Mouse (Mus musculus) B cell, adult (primary cell): ENCODE results near the gene Agfg2. TPM values are rescaled to one million over a fixed set of nuclear protein-coding genes. Genes with fewer than 3 reads are reported as not detected.

ENCODE experiments used
- total RNA-seq: library from RNA; stranded (reverse); gene quantifications from 4 replicates; pipeline ENCODE4 v1.2.4, GENCODE M21; 2023; ENCODE audit not compliant: inconsistent age

Agfg2 gene
- 17.4 to 20.9 TPM (median 18.1 TPM) in 4 replicates for total RNA-seq

GRCm38 (mm10) chr5:137684294-137685123, at the start of gene Agfg2:
Gene Agfg2, minus strand, starts transcription at chr5:137684726.

GRCm38 (mm10) chr5:137645652-137646091, 38.9 kb downstream of the Agfg2 start, which contains the start of gene Irs3:
Gene Irs3, minus strand, starts transcription at chr5:137645714.

DNA sequence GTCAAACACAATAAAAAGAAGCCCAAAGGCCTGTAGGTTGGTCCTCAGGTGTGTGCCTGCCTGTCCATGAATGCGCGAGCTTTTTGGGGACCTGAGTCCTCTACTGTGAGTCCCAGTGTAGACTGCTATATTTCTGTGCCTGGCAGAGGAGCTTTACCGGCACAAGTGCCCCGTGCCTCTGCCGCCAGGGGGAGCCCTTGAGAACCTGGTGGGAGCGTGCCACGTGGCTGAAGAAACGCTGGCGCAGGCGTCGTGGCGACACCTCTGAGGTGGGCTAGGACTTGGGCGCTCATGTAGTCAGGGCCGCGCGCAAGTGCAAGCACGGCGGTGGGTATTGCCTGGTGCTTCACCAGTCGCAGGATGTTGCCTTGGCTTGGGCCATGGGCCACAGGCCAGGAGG, 43.5 kb downstream of the Agfg2 start, which contains the start of gene Sap25:
Sap25 (plus strand) TSS at position 281 of the 400 bp plus-strand sequence.

DNA sequence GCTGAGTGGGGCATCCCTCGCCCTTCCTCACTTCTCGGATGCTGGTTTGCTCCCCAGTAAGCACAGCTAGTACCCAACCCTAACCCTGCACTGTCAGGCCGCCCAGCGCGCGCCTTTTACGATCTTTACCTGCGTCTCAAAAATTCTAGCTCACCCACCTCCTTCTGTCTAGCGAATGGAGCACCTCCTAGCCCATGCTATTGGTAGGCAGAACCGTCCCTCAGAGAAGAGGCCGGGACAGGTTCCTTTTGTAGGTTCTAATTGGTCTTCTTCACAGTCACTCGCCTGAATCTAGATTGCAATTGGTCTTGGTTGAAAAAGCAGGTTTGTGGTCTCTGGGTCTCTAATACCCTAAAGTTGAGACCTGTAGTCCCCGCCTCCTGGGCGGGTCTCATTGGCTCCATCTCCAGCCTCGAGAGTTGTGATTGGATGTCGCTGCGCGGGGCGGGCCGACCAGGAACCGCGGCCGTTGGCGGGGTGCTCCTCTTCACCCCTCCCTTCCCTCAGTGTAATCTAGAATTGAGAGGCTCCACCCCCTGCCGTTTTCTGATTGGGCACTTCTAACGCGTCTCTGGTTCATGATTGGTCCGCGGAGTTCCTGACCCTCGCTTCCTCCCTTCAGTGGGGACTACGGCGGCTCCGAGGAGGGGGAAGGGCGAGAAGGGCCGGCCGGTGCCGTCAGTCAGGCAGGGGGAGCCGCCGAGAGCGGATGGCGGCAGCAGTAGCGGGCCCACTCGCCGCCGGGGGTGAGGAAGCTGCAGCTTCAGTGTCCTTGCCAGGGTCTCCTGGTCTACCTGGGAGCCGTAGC, 55.8 kb downstream of the Agfg2 start, which contains the start of the genes Fbxo24, Lrch4 and Gm20605:
Fbxo24 (minus strand) TSS at position 505 of the 808 bp plus-strand sequence.
Lrch4 (plus strand) TSS at position 624 of the 808 bp plus-strand sequence.
Gm20605 (plus strand) TSS at position 678 of the 808 bp plus-strand sequence.

GRCm38 (mm10) chr5:137613550-137613949, 71.0 kb downstream of the Agfg2 start, which contains the start of gene Pcolce:
Gene Pcolce, minus strand, starts transcription at chr5:137613784.

DNA sequence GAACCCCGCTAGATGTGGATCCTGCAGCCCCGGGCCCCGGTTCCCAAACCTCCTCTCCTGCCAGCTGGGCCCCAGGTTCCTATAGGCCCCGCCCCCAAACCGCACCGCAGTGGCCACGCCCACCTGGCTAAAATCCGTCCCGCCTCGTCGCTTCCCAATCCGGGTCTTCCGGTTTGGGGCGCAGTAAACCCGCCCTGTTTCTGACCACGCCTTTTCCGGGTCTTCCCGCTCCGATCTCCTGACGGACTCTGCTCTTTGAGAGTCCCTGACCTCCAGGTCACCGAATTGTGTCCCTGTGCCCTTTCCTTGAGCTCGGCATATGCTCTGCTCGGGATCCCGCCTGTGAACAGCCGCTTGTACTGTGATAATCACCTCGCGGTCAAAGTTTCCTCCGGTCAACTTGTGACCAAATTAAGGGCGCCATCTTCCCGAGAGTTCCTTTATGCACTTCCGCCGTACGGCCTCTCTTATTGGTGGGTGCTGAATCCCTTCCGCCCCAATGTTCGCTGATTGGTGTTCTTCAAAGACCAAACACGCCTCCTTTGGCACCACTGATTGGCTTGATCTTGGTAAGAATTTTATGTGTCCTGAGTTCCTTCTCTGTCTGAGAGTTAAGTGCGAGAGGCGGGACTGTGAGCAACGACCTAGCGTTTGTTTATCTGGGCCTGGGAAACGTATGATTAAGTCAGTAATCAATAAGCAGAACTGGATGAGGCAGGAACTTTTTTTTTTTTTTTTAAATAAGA, 83.7 kb downstream of the Agfg2 start, which contains the start of gene Mospd3:
Mospd3 (minus strand) TSS at position 440 of the 746 bp plus-strand sequence.

Other genes starting within 250 kb of the Agfg2 start
- not detected in 4 replicates for gene Zan, start 207.7 kb downstream of the Agfg2 start, total RNA-seq
- gene Pop7, start 182.2 kb downstream of the Agfg2 start, total RNA-seq: 30.1 to 38.1 TPM (median 33.0 TPM) in 4 replicates
- 114 to 121 TPM (median 115 TPM) in 4 replicates for gene Gigyf1, start 166.2 kb downstream of the Agfg2 start, total RNA-seq
- not detected in 4 replicates for gene Epo, start 151.5 kb downstream of the Agfg2 start, total RNA-seq
- gene Gnb2, start 151.2 kb downstream of the Agfg2 start, total RNA-seq: 346 to 423 TPM (median 404 TPM) in 4 replicates
- gene Actl6b, start 131.2 kb downstream of the Agfg2 start, total RNA-seq: not detected in 4 replicates
- 0.29 to 1.5 TPM (median 0.71 TPM) in 4 replicates for gene Tfr2, start 114.9 kb downstream of the Agfg2 start, total RNA-seq
- 32.1 to 44.5 TPM (median 37.3 TPM) in 4 replicates for gene Mospd3, start 83.7 kb downstream of the Agfg2 start, total RNA-seq
- gene Pcolce, start 70.9 kb downstream of the Agfg2 start, total RNA-seq: 1.1 to 2.3 TPM (median 1.5 TPM) in 4 replicates
- 0.22 to 0.45 TPM (median 0.30 TPM) in 3 of 4 replicates, not detected in the other for gene Fbxo24, start 55.7 kb downstream of the Agfg2 start, total RNA-seq
- gene Lrch4, start 55.6 kb downstream of the Agfg2 start, total RNA-seq: 206 to 213 TPM (median 209 TPM) in 4 replicates
- gene Gm20605, start 55.6 kb downstream of the Agfg2 start, total RNA-seq: 58.1 to 62.4 TPM (median 60.8 TPM) in 4 replicates
- 84.0 to 92.8 TPM (median 85.8 TPM) in 4 replicates for gene Sap25, start 43.4 kb downstream of the Agfg2 start, total RNA-seq
- gene Irs3, start 39.0 kb downstream of the Agfg2 start, total RNA-seq: not detected in 4 replicates
- gene Nyap1, start 56.9 kb upstream of the Agfg2 start, total RNA-seq: 0.21 to 0.48 TPM (median 0.42 TPM) in 4 replicates
- 201 to 221 TPM (median 212 TPM) in 4 replicates for gene Tsc22d4, start 61.0 kb upstream of the Agfg2 start, total RNA-seq
- gene Ppp1r35, start 94.1 kb upstream of the Agfg2 start, total RNA-seq: 19.3 to 26.7 TPM (median 22.2 TPM) in 4 replicates
- gene Mepce, start 102.9 kb upstream of the Agfg2 start, total RNA-seq: 82.8 to 102 TPM (median 90.4 TPM) in 4 replicates
- 19.2 to 24.6 TPM (median 22.6 TPM) in 4 replicates for gene Zcwpw1, start 103.1 kb upstream of the Agfg2 start, total RNA-seq
- 1.3 to 3.1 TPM (median 1.7 TPM) in 4 replicates for gene Pilra, start 151.6 kb upstream of the Agfg2 start, total RNA-seq
- 1.3 to 3.3 TPM (median 1.5 TPM) in 4 replicates for gene Pilrb1, start 173.4 kb upstream of the Agfg2 start, total RNA-seq
- gene Pilrb2, start 187.1 kb upstream of the Agfg2 start, total RNA-seq: 1.1 to 2.5 TPM (median 1.6 TPM) in 3 of 4 replicates, not detected in the other
- gene Cyp3a13, start 236.9 kb upstream of the Agfg2 start, total RNA-seq: not detected in 4 replicates